Mouse (Mus musculus) brain, adult 2 months (tissue): Measurements from ENCODE around the gene Col9a2.
"Not testable (repeated sequence)": the region's sequence is repeated elsewhere in the genome, so short reads cannot be mapped to it uniquely, and the experiment has no call there.

Experiments
- DNase-seq: peaks from one replicate; pipeline ENCODE4 v3.0.0; 2011; ENCODE audit warnings: low read depth, low spot score

Col9a2 gene

GRCm38 (mm10) chr4:121020040-121020790 lies 19.0 kb upstream of the Col9a2 start:
- DNase-seq, result peak; percentile 89

- DNase-seq, result no peak
Observed at GRCm38 (mm10) chr4:121021911-121022310, 17.3 kb upstream of the Col9a2 start.

GRCm38 (mm10) chr4:121023464-121023863 lies 15.7 kb upstream of the Col9a2 start:
- DNase-seq, result no peak

GRCm38 (mm10) chr4:121023941-121024340 lies 15.2 kb upstream of the Col9a2 start:
- DNase-seq, result peak; percentile 52

- DNase-seq, result no peak
Observed at GRCm38 (mm10) chr4:121025681-121026080, 13.5 kb upstream of the Col9a2 start.

GRCm38 (mm10) chr4:121028146-121028545 lies 11.0 kb upstream of the Col9a2 start:
- no peak for DNase-seq

- peak; percentile 66 for DNase-seq
Observed at GRCm38 (mm10) chr4:121028659-121029392, 10.4 kb upstream of the Col9a2 start.

- no peak for DNase-seq
Observed at GRCm38 (mm10) chr4:121029632-121030031, 9.6 kb upstream of the Col9a2 start.

GRCm38 (mm10) chr4:121031440-121031839 lies 7.7 kb upstream of the Col9a2 start:
- DNase-seq, result no peak

- peak; percentile 58 for DNase-seq
Observed at GRCm38 (mm10) chr4:121033006-121033405, 6.2 kb upstream of the Col9a2 start.

- DNase-seq, result no peak
Observed at GRCm38 (mm10) chr4:121040323-121040722, 1.1 kb downstream of the Col9a2 start.

- peak; percentile 87 for DNase-seq
Observed at GRCm38 (mm10) chr4:121040897-121041671, 1.9 kb downstream of the Col9a2 start.

GRCm38 (mm10) chr4:121042472-121042871 lies 3.3 kb downstream of the Col9a2 start:
- no peak for DNase-seq

GRCm38 (mm10) chr4:121042946-121043345 lies 3.8 kb downstream of the Col9a2 start:
- no peak for DNase-seq

- no peak for DNase-seq
Observed at GRCm38 (mm10) chr4:121051863-121052262, 12.7 kb downstream of the Col9a2 start.

- DNase-seq, result peak; percentile 93
Observed at GRCm38 (mm10) chr4:121052454-121053323, 13.5 kb downstream of the Col9a2 start.

GRCm38 (mm10) chr4:121056342-121056741 lies 17.2 kb downstream of the Col9a2 start:
- DNase-seq, result peak; percentile 25

- DNase-seq, result no peak
Observed at GRCm38 (mm10) chr4:121057032-121057431, 17.8 kb downstream of the Col9a2 start.

- DNase-seq, result not testable (repeated sequence)
Observed at GRCm38 (mm10) chr4:121059218-121059617, 20.0 kb downstream of the Col9a2 start.

GRCm38 (mm10) chr4:121065336-121065735 lies 26.2 kb downstream of the Col9a2 start:
- peak; percentile 27 for DNase-seq

GRCm38 (mm10) chr4:121074250-121074649 lies 35.1 kb downstream of the Col9a2 start:
- no peak for DNase-seq
